Mouse (Mus musculus): Measurements from ENCODE around the gene Gm17359. TPM values are rescaled to one million over a fixed set of nuclear protein-coding genes. Genes with fewer than 3 reads are reported as not detected.

The Gm17359 gene
- total RNA-seq, 1 experiment = not detected

GRCm38 (mm10) chr3:79500279-79500678 is 163.8 kb downstream of the Gm17359 start:
- Histone ChIP-seq H3K4me1 (ENCODE audit: control insufficient read depth in 2 of 2, insufficient read depth in 2 of 2, low read length in 2 of 2, poor library complexity in 1 of 2) (no peaks in the 10 kb centered on the region), H3K27ac (ENCODE audit: insufficient read depth, low read depth, low read length, poor library complexity, severe bottlenecking) (no peak overlapping the region), H3K9ac (ENCODE audit: insufficient read depth, low read depth, low read length, poor library complexity, severe bottlenecking) (no peak overlapping the region), H3K36me3 (ENCODE audit: control insufficient read depth, insufficient read depth, low read length, poor library complexity, severe bottlenecking) (peaks cover 10% of the 10 kb centered on the region; the same call in 1 of the 2 replicates), H3K9me3 (ENCODE audit: control insufficient read depth, insufficient read depth, low read depth, low read length) (no peaks in the 10 kb centered on the region), H3K4me3 (ENCODE audit: insufficient read depth in 1 of 2, low read depth in 1 of 2, low read length in 2 of 2, poor library complexity in 1 of 2, severe bottlenecking in 1 of 2) (no peak overlapping the region)
- no peak for DNase-seq (ENCODE audit: low read depth, low spot score)
- TF ChIP-seq CHD2 (IDR thresholded peaks at IDR 0.05; ENCODE audit: low read depth, low read length) (no peak), MAFK (IDR thresholded peaks at IDR 0.05; ENCODE audit: insufficient read depth, low read depth, low read length) (no peak), ZC3H11A (IDR thresholded peaks at IDR 0.05; ENCODE audit: borderline replicate concordance, low read depth, low read length) (no peak), HCFC1 (IDR thresholded peaks at IDR 0.05; ENCODE audit: borderline replicate concordance, insufficient read depth, low read length) (no peak), ZNF384 (IDR thresholded peaks at IDR 0.05; ENCODE audit: low read depth, low read length) (no peak)
- in situ Hi-C loops (cut with MboI; ENCODE audit: low sequenced_read_pairs in 2 of 2, unreplicated experiment in 2 of 2) = no loop called here

- Histone ChIP-seq H3K4me1 (ENCODE audit: control insufficient read depth in 2 of 2, insufficient read depth in 2 of 2, low read length in 2 of 2, poor library complexity in 1 of 2) (no peaks in the 10 kb centered on the region), H3K9me3 (ENCODE audit: control insufficient read depth, insufficient read depth, low read depth, low read length) (no peaks in the 10 kb centered on the region), H3K27ac (ENCODE audit: insufficient read depth, low read depth, low read length, poor library complexity, severe bottlenecking) (no peak overlapping the region), H3K4me3 (ENCODE audit: insufficient read depth in 1 of 2, low read depth in 1 of 2, low read length in 2 of 2, poor library complexity in 1 of 2, severe bottlenecking in 1 of 2) (no peak overlapping the region), H3K36me3 (ENCODE audit: control insufficient read depth, insufficient read depth, low read length, poor library complexity, severe bottlenecking) (peaks cover 15% of the 10 kb centered on the region), H3K9ac (ENCODE audit: insufficient read depth, low read depth, low read length, poor library complexity, severe bottlenecking) (no peak overlapping the region)
- in situ Hi-C loops (cut with MboI; ENCODE audit: low sequenced_read_pairs in 2 of 2, unreplicated experiment in 2 of 2) = no loop called here
- TF ChIP-seq HCFC1 (IDR thresholded peaks at IDR 0.05; ENCODE audit: borderline replicate concordance, insufficient read depth, low read length) (no peak), ZC3H11A (IDR thresholded peaks at IDR 0.05; ENCODE audit: borderline replicate concordance, low read depth, low read length) (no peak)
- no peak for DNase-seq (ENCODE audit: low read depth, low spot score)
Observed at GRCm38 (mm10) chr3:79501166-79501728, 164.8 kb downstream of the Gm17359 start.

Other genes starting within 250 kb of the Gm17359 start
- gene Rapgef2, start 50.1 kb upstream of the Gm17359 start, total RNA-seq (2012; rRNA removed) = 9.7 and 12.0 TPM in 2 replicates
- 21.6 and 29.1 TPM in 2 replicates for gene Fnip2, start 231.1 kb downstream of the Gm17359 start, total RNA-seq (2012; rRNA removed)